Mouse (Mus musculus) embryo, embryonic 9.5 days (tissue): Measurements from ENCODE around the gene Slc22a12.

Source experiments
- DNase-seq: peaks from one replicate; pipeline ENCODE4 v3.0.0-alpha.2; 2017; ENCODE audit errors: extremely low spot score

Gene Slc22a12

DNA sequence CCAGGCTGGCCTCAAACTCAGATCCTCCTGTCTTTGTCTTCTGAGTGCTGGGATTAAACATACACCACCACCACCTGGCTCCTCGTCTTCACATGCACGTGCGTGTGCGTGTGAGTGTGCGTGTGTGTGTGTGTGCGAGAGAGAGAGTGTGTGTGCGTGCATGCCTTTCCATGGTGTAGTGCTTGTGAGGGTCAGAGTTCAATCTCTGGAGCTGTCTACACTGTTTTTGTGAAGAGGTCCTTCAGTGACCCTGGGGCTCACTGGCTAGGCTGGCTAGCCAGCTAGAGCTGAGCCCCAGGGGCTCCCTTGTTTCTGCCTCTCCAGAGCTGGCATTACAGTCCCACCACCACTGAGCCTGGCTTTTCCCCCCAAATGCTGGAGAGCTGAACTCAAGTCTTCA, 1.3 kb downstream of the Slc22a12 start:
- no peak for DNase-seq

DNA sequence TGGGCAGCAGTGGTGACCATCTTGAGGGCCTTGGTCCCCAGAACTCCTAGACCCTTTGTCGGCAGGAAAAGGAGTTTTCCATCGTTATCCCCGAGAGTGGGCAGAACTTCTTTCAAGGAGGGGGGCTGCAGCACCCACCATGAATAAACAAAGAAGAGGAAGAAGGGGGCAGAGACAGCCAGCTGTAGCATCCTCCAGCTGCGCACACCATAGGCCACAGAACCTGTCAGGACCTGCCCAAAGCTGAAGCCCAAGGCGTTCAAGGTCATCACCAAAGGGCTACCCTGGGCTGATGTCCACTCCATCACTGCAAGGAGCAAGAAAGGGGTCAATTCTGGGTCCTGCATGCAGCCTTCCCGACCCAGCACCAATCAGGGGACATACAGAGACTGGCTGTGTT, 2.6 kb downstream of the Slc22a12 start:
- DNase-seq: no peak

DNA sequence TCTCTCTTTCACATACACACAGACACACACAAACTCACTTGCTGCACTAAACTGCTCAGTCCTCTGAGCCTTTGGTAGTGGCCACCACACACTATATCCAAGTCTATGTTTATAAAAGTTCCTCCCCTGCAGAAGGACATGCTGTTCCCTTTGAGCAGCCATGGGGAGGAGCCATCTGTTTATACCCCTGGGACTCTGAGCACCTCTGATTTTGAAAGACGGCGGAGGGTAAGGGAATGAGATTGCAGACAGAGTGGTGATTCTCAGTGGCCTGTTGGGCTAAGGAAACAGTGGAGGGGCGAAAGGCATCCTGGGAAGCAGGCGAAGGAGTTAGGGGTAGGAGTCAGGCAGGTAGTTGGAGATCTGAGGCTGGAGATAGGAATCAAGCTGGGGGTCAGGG, 3.2 kb downstream of the Slc22a12 start:
- DNase-seq: no peak

DNA sequence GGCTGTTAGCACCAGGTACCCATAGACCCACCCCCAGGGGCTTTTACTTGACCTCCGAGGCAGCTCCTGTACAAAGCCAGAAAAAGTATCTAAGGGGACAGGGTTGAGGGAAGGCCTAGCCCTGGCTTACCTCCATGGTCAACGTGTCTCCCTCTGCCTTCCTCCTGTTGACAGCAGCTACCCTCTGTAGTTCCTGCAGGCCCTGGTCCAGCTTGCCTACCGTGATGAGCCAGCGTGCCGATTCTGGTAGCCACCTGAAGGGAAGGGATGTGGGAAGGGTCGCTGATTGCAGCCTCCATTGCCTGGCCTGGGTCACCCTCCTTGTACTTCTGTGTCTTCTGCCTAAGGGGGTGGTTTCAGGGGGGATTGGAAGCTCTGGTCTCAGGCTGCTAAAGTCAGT, 4.3 kb downstream of the Slc22a12 start:
- DNase-seq: no peak

DNA sequence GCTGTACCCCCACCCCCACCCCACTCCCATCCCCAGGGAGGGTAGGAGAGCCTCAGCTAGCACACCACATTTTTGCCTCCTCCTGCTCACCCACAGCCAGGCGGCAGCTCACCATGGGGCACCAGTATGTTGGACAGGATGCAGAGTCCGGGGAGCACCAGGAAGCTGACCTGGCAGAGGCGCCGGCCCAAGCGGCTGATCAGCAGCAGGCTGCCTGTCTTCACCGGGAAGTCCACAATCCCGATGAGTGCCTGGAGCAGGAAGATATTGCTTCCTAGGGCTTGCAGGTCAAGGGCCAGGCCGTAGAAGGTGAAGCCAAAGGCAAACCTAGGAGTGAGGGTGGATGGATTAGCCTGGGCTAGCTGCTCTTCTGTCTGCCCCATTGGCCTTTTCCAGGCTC, 5.3 kb downstream of the Slc22a12 start:
- no peak for DNase-seq

DNA sequence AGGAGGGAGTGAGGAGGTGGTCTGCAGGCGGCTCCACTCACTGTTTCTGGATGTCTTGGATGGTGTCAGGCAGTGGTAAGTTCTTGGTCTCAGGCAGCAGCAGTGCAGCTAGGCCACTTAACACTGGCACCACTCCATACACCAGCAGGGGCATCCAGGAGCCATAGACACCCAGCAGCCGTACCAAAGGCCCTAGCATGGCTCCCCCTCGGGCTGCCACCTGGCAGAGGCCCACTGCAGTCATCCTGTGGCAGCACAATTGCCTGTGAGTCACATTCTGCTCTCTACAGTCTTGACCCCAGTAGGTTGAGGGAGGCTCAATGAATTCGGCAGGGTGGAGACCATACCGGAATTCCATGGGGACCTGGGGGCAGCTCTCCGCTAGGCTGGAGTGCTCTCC, 6.1 kb downstream of the Slc22a12 start:
- no peak for DNase-seq

DNA sequence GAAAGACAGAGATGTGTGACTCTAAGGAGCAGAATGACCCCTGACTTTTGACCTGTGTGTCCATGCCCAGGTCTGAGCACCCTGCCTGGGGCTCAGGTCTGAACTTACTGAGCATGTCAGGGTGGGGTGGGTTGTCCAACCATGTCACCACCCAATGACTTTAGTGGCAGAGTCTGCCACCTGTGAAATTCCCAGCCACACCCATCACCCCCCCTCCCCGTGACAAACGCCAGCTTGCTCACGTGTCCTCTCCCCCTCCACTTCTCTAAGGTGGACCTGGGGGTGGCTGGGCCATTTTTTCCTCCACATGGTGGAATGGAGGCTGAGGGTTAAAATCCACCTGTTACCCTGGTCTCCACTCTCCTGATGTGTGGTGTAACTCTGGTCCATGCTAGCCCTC, 6.6 kb downstream of the Slc22a12 start:
- DNase-seq: no peak

DNA sequence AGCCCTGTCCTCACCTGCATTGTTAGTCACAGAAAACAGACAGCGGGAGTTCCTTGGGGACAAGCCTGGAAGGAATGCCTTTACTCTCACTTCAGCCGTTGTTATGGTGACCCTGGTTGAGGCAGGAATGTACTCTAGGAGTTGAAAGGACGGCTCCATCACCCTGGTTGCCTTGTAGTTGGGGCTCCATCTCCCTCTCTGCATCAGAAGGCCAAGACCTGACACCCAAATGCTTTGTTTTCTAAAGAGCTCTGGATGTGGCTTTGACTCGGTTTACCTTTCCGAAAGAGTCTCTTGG, 8.8 kb downstream of the Slc22a12 start:
- DNase-seq: peak; percentile 21

DNA sequence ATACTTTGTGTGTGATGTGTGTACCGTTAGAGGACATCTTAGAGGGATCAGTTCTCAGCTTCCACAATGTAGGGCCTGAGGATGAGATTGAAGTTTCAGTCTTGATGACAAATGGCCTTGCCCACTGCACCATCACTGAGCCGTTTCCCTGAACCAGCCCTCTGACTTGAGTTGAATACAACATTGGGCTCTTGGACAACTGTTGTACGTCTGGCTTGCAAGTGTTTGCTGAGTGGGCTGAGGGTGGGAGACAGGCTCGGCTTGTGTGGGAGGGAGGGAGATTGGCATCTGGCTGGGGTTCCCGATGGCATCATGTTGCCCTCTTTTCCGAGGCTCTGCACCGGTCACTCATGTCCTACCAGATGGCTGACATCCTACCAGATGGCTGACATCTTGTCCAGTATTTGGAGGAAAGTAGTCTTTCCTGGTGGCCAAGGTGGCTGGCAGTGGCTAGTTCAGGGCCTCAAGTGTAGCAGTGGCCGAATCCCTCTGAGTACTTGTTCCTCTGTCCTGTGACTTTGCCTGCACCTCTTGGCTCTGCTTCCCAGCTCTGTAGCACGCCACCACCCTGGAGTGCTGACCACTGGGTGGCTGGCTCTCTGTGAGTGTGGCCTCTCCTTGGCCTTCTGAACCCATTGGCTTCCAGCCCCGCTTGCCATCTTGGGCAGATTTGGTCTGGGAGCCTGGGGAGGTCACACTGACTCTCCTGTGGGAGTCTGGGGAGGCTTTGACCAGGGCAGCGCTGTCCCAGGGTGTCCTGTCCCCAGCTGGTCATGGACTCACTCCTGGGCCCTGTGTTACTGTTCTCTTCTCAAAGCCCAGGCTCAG, 9.3 kb downstream of the Slc22a12 start:
- DNase-seq: no peak

DNA sequence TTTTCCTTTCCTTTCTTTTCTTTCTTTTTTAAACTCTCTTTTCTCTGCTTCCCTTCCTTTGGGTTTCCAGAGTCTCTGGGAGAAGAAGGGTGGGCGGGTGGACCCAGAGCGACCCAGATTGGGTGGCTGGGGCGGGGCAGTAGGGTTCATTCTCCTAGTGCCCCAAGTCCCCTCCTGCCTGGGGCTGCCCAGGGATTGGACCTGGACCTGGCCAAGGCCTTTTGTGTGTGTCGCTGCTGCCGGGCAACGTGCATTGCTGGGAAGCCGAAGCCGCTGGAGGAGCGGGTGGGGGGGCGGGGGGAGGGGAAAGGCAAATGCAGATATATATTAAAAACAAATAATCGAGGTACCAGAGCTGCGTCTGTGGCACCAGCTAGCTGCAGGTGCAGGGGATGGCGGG, 10.2 kb downstream of the Slc22a12 start:
- peak; percentile 39 for DNase-seq

DNA sequence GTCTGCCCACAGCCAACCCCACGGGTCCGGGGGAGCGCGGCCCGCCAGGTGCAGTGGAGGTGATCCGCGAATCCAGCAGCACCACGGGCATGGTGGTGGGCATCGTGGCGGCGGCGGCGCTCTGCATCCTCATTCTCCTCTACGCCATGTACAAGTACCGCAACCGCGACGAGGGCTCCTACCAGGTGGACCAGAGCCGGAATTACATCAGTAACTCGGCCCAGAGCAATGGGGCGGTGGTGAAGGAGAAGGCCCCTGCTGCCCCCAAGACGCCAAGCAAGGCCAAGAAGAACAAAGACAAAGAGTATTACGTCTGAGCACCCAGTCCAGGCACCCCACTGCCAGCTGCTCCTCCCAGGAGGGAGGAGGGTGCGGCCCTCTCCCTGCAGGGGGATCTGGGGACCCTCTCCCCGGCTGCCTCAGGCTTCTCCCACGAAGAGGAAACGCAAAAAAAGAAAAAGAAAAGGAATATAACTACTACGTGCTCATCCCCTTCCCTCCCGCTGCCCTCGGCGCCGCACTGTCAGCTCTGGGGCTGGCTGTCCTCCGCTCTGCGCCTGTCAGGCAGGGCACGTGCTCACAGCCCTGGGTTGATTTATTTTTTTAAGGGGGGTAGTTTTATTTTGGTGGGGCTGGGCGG, 10.9 kb downstream of the Slc22a12 start:
- DNase-seq: peak; percentile 60

DNA sequence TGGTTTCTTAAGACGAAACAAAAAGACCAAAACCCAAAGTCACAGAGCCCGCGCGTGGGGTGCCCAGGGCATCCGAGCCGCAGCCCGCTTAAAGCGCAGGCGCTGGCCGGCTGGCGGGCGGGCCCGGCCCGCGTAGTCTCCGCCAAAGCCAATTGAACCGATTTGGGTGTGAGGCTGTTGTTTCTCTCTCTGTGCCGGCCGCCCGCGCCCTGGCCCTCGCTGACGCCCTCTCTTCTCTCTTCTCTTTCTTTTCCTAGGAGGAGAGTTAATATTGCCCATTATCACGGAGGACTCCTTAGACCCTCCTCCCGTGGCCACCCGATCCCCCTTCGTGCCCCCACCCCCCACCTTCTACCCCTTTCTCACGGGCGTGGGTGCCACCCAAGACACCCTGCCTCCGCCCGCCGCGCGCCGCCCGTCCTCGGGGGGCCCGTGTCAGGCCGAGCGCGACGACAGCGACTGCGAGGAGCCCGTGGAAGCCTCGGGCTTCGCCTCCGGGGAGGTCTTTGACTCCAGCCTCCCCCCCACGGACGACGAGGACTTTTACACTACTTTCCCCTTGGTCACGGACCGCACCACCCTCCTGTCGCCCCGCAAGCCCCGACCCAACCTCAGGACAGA, 11.7 kb downstream of the Slc22a12 start:
- DNase-seq: peak; percentile 47

DNA sequence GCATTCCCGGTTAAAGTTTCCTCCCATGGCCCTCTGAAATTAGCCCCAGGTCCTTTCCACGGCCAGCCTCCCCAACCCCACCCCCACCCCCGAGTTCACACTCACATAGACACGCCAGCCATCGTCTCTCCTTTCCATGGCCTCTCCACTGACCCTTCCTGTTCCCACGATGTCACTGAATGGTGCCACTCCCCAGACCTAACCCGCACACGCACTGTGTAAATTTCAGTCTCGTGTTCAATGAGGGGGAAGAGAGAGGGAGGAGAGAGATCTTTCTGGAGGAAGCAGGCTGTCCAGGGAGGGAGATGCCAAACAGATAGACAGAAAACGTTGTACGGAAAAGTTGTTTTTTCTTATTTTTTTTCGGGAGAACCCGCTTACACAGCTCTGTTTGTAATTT, 12.5 kb downstream of the Slc22a12 start:
- DNase-seq: peak; percentile 23

DNA sequence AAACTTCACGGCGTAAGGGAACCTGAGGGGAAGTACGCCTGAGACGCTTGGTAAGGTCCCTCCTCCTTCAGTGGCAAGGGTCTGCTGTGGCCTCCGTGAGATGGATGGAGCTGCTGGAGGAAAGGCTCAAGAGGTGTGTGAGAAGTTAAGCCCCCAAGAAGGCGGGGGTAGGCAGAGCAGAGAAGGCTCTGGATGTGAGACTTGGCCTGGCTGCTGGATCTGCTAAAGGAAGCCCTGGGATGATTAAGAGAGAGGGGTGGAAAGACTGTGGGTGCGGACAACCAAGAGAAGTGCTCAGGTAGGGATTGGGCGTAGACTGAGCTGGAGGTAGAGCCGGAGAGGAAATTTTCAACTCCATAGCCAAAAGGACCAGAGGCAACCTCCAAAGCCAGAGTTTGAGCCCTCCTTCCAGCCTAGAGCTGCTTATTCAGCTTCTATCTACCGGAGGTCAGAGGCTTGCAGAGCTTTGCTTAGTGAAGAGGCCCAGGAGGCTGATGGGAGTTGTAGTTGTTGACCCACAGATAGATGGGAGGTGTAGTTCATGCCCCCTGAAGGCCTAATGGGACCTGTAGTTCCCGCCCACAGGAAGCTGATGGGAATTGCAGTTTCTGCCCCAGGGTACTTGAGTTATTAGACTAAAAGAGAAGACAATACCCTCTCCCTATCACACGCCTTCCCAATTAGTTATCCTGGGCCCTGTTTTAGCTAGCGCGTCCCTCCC, 13.4 kb downstream of the Slc22a12 start:
- DNase-seq: peak; percentile 74

DNA sequence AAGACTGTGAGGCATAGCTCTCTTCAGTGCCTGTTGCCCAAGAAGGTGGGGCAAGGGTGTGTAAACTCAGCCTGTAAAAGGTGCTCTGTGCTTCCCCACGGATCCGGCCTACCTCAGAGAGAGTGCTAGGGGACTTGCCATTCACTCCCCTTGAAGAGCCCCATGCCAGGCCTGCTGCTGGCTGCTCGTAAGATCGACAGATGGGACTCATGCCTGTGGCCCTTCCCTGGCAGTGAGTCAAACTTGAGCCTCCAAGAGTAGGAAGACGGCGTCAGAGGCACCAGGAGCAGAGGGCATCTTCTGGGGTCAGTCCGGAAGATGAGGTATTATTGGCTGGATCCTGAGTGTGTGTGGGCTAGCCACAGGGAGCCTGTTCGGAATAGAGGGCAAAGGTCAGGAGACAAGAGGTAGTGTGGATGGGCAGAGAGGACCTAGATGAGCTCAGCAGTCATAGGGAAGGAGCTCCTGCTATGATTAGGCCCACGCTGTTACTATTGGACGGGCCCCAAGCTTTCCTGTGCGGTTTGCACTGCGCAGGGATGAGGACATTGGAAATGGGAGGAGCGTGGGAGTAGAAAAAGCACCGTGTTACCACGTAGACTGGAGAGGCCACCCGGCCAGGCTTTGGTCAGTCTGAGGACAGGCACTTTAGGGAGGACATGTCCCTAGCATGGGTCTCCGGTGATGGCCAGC, 14.8 kb downstream of the Slc22a12 start:
- DNase-seq: no peak

DNA sequence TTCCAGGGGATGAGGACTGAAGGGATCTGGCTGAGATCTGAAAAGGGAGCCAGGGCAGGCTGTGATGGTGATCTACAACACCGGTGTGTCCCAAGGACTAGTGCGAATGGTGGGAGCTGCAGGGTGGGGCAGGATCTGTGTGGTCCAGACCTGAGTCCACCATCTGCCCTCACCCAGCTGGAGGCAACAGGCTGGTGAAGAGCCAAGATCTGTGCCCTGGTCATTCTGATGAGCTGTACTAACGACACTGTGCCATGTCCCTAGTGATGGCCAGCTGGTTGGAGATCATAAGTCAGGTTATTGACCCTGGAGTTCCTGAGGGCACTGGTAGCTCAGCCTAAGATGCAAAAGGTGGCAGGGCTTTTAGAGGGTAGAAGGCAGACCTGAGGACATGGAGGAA, 15.4 kb downstream of the Slc22a12 start:
- DNase-seq: no peak

DNA sequence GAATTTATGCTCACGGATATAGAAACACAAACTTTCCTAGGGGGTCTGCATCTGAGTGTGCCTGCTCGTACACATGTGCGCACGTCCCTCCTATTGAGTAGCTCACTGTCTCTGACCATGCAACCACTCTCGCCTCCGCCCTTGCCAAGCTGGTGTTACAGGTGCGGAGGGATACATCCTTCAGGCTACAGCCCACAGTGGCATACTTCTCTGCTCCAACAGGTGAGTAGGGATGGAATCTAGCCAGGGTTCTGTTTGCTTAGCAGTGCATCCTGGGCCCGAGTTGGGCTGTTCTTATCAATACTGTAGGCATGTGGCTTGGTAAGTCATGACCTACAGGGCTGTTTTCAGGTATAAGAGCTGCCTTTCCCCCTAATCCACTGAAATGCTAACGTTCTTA, 16.8 kb downstream of the Slc22a12 start:
- no peak for DNase-seq

DNA sequence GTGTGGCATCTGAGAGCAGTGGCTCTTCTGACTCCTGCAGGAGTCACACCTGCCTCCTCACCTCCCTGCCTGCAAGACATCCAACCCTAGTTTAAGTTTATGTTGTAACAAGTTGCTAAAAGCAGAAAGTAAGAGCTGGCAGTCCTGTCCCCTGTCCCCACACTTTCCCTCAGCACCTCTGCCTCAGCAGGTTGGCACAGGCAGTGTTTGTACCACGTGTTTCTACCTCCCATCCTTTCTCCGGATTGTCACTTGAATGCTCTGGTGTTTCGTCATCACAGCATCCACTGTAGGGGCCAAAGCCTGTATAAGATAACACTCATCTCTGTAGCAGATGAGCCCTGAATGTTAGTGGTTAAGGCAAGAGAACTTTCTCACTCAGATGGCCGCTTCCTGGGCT, 17.8 kb downstream of the Slc22a12 start:
- no peak for DNase-seq

DNA sequence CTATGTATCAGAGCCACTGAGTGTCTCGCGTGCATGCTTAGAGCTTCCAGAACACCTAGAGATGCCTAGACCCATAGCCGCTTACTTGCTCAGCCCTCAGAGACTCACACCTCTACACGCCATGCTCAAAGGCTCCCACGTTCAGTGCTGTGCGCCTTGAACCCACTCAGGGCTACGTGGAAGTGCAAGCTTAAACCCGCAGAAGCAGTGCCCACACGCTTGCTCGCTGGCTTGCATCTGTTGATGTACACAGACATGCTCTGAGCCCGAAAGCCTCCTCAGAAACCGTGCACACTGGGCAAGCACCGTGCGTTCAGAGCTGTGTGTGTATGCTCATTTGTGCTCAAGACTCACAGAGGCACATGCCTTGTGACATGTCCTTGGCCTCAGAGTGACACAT, 20.5 kb downstream of the Slc22a12 start:
- no peak for DNase-seq

DNA sequence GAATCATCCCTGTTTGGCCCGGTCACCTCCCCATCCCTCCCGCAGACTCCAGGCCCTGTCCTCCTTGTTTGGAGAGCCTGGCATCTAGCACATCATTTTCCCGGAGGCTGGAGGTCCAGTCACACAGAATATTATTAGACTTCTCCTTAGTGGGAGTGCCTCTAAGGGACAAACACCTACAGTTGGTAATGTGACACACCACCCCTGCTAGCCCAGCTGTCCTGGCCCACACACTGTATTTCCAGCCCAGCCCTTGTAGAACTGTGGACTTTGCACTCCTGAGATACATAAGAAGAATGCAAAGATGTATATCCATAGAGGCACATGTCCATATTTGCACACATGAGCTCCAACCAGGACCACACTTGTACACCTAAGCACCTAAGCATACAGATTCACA, 21.2 kb downstream of the Slc22a12 start:
- no peak for DNase-seq

DNA sequence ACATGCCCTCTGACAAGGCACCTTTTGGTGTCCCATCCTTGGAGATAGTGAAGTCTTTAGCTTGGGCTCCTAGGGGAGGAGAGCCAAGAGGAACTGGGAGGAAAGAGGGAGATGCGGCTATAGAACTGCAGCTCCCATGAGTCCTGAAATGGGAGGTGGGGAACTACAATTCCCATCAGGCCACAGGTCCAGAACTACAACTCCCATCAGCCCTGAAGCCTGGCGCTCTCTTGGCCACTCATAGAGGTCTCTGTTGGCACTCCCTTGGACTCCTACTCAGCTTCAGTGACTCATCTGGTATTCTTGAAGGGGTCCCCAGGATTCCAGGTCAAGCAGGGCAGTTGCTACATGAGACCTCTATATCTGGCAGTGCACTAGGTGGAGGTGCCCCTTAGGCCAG, 23.3 kb downstream of the Slc22a12 start:
- no peak for DNase-seq

DNA sequence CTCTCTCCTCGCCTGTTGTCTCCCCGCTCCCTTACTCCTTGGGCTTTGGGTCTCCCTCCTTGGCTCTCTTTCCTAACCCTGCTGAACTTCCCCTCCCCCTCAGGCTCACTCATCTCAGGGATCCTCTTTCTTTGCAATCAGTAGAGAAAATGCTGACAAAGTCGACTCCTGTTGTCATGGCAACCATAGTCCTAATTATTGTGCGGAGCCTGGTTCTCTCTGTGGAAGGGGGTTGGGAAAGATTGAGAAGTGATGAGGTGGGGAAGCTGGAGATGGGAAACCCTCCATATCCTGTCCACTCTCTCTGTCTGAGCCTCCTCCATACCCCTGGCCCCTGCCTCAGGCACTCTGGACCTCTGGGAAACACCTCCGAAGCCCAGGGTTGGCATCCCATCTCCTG, 24.2 kb downstream of the Slc22a12 start:
- DNase-seq: peak; percentile 62
